Mouse (Mus musculus): ENCODE results near the gene Veph1. TPM values are rescaled to one million over a fixed set of nuclear protein-coding genes. Genes with fewer than 3 reads are reported as not detected.
"Not testable (repeated sequence)": the region's sequence is repeated elsewhere in the genome, so short reads cannot be mapped to it uniquely, and the experiment has no call there.

Gene Veph1
- polyA plus RNA-seq (2015; fragmentation: Nextera tagmentation; extraction: Ambion mirVana): 0.03 TPM in 1 of 2 replicates, not detected in the other

DNA sequence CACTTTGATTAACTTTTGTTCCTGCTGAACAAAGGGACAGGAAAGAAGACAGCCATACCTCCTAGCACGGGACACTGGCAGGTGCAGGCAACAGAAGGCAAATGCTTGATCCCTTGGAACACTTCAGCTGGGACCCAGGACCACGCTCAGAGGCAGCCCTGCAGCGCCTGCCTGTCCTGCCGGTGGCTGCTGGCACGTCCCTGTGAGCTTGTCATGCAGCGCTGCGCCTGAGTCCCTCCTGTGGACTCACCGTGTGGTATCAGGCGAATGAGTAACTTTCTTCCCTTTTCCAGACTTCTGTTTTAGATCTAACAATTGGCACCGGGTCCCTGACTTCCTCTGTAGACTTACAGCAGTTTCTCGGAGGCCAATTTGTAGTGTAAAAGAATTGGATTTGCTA lies at the start of gene Veph1:
TSS of gene Veph1 (minus strand) at position 293 of the 400 bp plus-strand sequence.
- no peak for DNase-seq (ENCODE audit: low spot score)

DNA sequence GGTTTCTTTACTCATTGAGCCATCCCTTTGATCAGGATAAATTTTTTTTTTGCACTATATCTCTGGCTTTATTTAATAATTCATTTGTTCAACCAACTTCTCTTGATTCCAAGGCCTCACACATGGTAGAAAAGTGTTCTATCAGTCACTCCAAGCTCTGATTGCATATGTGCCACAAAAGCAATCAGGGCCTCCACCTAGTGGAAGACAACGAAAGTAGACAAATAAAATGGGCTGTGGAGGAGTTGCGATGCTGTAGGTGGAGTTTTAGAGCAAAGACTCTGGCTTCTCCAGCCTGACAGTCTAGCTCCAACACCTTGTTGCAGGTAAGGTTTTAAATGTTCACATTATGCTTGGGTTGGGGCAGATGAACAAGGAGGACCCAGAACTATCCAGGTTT lies 44.1 kb upstream of the Veph1 start:
- DNase-seq (ENCODE audit: low spot score): no peak

DNA sequence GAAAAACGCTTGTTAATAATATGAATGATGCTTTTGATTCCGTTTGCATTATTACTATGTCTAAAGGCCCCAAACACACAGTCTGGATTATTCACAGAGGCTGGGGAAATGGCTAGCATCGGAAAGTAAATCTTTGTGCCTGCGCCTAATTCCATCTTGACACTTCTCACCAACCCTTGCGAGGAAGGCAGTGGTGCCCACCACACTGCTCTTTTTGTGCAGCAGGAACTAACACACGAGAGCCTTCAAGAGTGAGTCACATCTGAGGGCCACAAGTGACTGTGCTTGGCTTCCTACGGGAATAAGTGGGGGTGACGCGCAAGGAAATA lies 35.7 kb upstream of the Veph1 start:
- no peak for DNase-seq (ENCODE audit: low spot score)

DNA sequence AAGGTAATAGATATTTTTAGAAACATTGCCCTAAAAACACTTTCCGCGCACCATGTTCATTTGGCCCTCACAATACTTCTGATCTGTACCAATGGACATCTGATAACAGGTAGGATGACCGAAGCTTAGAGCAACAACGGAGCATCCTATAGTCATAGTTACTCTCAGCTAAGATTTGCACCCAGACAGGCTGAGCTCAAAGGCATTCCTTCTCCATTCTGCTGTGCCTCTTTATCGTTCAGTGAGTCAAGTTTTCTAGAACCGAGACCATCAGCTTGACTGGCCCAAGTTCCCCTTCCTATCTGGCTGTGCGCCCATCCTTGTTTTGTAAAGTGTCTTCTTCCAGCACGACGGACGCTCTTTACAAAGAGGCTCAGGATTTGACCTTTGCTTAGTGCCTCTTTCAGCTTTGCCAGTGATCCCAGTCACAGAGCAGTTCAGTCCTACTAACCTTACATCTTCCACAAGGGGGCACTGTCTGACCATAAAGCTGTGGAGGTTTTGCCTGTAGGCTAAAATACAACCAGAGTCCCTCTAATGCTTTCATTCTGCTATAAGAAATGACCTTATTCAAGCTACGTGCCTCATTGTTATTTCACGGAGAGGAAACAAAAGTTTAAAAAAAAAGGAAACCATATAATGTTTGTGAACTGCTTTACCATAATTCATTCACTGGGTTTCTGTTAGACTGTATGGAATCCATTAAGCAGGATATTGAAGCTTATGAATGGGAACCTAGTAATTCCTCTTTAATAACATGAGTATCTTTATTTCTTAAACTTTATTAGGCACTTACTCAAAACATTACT lies 35.2 kb upstream of the Veph1 start:
- DNase-seq (ENCODE audit: low spot score): peak; percentile 14

DNA sequence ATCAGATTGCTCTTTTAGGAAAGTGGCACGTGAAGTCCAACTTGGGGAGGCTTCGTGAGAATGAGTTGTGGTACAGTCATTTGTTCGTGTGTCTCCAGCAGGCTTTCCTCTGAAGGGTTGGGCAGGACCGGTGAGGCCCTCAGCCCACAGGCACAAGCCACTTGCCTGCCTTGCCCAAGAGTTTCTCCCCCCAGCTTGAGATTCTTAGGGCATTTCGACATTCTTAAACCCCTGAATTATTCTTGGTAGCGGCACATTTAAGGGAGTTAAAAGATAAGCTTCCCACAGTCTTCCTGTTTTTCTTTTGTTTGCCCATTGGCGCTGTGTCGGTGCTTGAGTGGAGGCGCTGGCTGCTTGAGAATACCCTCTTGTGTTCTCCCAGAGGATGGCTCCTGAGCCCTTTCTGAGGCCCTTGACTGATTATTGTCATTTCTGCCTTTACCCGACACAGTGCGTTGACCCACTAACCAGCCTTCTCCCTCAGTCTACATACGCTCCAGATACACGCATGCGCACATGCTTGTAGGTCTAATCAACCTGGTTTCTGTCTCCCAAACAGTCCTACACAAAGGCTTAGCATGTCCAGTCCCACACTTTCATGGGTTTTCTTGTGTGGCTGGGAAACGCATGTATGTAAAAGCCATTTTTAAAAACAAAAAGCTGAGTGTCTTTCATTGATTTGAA lies 34.4 kb upstream of the Veph1 start:
- DNase-seq (ENCODE audit: low spot score): no peak

DNA sequence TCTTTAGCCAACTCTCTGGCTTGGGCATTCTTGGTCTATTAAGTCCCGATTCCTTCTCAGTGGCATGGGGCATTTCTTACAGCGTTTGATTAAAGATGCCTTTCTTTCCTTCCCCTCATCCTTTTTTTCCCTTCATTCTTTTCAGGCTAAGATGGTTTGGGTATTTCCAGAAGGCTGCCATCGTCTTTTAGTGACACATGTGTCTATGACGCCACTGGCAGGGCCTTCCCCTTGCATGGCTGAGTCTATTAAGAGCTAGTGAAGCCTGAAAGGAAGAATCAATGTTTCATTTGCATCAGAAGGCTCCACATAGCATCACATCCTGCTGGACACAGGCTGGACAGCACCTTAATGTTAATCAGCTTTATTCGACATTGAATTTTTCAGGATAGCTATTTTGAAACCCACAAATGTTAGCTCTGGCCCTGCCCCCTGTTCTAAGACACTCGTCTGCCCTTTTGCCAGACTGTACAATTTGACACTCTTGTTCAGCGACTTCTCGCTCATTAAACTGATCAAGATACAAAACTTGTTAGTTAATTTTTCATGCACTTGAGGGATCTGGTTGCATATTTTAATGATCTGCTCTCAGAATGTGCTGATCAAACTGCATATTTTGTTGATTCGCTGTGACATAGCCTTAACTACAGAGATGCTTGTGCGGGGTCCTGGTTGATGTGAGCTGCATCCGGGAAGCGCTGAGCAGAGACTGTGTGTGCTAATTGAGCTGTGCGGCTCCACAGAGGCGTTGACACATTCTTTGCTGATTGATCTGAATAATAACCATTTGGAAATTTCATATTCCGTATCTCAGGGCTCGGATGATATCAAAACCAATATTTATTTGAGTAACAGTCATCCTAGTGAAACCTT lies 29.6 kb upstream of the Veph1 start:
- DNase-seq (ENCODE audit: low spot score): no peak

DNA sequence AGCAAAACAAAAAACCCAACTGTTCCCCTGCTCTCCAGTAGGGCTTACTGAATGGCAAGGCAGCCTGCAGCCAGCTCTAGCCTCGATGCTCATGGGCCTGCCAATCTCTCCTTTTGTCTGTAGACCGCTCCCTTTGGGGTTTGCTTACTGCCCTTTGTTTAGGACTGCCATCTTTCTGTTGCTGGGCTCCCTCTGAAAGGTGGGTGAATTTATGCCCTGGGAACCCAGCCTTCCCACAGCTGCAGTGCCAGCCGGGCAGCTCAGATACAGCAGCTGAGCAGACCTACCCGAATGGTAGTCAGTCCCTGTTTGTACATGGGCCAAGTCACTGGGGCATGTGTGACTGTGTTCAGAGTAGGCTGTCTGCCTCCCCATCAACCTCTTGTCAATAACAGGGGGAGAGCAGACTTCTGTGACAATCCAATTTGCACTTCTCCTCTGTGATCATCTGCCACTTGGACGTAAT lies 28.9 kb upstream of the Veph1 start:
- DNase-seq (ENCODE audit: low spot score): no peak

DNA sequence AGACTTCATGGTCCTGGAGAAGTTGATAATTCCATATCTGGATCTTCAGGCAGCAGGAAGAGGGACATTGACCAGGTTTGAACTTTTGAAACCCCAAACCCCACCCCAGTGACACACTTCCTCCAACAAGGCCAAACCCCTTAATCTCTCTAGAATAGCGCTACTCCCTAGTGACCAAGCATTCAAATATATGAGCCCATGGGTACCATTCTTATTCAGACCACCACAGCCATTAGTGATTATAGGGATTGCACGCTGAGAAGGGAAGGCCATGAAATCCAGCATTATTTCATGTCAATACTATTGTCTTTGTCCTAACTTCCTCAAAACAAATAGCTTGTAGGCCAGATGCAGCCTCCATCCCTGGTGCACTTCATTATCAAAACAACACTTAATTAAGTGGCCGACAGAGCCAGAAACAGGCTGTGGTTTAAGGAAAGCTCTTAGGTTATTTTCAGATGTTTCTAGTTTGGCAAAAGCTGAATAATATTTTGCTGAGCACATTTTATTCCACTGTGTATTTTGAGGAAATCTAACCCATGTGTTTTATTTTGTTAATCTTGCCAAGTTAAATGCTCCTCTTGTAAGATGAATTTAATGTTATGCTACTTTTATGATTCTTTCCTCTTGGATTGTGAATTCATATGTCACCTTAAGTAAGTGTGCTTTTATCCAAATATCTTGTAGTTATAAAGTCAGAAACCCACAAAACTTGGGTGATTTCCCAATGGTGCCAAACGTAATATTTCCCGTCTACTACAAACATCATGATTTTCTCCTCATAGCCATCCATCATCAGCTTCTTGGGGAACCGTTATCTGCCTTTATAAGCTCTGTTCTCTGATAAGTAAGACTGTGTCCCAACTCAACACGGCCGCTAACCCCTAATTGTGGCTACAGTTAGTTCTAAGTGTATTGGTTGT lies 18.4 kb upstream of the Veph1 start:
- DNase-seq (ENCODE audit: low spot score): no peak

DNA sequence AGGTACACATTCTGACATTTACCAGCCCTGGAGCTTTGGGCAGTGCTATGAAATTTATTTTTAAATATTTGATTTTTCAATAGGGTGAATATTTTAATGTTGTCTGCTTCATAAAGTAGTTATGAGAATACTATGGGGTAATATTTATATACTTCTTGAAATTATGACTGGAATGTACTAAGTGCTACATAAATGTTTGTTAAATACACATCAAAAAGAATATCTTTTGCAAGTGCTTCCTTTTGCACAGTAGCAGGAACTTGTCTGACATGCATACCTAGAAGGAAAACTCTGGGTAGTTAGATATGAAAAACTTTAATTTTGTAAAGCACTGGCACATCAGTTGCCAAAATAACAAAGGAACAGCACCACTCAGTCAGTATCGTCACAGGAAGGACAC lies 13.9 kb upstream of the Veph1 start:
- DNase-seq (ENCODE audit: low spot score): no peak

DNA sequence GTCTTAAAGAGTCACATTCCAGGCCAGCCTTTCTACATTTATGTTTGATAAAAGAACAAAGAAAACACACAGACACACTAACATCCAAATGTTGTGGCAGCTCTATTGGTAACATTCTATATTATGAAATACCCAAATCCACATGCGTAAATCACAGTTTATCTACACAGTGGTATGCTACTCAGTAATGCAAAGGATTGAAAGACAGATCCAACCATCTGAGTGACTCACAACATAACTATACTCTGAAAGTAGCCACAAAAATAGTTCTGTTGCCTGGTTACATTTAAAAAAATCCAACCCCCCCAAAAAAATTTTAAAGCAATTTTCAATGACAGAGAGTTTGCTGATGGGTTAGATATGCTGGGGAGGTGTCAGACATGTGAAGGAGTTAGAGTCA lies 12.9 kb upstream of the Veph1 start:
- DNase-seq (ENCODE audit: low spot score): no peak

DNA sequence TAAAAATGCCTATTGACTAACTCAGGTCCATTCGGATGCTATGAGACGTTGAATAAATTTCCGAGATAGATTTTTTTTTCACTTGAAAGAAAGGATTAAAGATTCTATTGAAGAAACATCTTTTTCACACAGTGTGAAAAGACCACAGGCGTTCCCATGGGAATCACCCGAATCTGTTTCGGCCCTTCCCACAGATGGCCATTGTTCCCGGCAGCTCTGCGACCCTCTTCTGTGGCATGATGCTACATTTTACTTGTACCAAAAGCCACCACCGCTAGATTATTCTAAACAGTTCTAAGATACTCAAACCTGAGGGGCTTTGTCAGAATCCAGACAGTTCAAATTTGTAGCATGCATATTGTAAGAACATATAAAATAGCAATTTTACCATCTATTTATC lies 1.4 kb downstream of the Veph1 start:
- no peak for DNase-seq (ENCODE audit: low spot score)

DNA sequence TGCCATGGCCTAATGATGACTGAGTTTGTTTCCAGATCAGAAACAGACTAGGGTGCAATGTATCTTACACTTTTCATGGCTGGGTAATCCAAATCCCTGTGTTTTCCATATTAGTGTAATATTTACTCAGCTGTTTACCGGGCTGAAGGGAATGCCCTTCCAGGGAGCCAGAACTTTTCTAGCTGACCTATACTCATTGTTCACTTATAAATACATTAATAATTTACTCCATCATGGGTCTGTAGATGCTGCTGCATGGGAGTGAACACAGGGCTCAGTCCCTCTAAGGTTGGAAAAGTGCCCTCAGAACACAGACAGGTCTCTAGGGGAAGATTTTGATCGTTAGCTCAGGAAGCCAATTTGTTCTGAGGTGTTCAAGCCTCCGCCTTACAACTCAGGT lies 1.9 kb downstream of the Veph1 start:
- no peak for DNase-seq (ENCODE audit: low spot score)

DNA sequence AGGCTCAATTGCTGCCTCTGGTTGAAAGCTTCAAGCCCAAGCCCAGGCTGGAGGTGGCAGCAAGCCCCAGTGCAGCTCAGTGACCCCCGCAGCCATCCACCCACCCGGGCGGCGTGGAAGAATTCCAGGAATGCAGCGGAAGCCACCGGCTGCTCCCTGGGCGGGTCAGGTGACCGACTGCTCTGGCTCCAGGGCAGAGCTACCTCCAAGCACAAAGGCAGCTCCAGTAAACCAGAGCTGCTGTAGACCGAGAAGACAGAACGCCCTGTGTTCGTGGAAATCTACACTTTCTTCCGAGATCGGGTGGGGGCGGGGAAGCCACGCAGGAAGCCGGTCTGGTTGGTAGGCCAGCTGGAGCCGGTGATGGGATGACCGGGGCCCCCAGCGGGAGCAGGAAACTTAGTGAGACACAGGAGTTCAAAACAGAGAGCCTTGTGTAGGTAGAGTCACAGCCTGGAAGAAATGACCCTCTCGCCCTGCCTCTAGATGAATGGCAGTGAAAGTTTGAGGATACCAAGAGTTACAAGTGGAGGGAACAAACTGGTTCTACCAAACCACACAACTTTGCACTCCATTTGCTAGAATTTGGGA lies 4.2 kb downstream of the Veph1 start:
- DNase-seq (ENCODE audit: low spot score): no peak

DNA sequence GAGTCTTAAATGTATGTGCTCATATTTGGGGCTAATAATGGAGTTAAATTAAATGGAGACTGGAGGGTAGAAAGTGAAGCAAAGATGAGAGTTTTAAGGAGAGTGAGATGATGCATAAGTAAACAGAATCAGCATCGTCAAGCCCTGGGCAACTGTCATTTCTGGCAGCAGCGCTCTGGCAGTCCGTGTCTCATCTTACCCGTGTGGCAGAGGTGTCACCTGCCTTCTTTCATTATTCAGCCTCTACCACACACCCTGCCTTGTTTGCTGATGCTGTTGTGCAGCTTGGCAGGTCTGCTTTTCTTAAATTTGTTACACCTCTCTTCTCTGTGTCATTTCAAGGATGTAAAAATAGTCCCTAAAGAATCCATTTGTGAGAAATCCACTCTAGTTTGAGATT lies 33.4 kb downstream of the Veph1 start:
- DNase-seq (ENCODE audit: low spot score): no peak

DNA sequence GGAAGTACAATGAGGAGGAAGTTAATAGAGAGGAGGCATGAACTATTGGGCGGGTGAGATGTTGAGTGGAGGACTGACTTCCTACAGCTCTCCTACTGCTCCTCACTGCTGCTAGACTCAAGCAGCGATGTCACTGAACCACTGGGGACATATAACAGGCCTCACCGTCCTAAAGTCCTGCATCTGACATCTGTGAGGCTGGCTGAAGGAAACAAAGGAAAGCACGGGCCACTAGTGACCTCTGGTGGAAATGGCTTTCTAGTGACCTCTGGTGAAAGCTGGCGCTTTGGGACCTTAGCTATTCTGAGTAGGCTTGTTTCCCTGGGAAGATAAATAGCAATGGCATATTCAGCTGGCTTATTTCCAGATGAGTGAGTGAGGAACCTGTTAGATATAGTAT lies 34.3 kb downstream of the Veph1 start:
- DNase-seq (ENCODE audit: low spot score): no peak

DNA sequence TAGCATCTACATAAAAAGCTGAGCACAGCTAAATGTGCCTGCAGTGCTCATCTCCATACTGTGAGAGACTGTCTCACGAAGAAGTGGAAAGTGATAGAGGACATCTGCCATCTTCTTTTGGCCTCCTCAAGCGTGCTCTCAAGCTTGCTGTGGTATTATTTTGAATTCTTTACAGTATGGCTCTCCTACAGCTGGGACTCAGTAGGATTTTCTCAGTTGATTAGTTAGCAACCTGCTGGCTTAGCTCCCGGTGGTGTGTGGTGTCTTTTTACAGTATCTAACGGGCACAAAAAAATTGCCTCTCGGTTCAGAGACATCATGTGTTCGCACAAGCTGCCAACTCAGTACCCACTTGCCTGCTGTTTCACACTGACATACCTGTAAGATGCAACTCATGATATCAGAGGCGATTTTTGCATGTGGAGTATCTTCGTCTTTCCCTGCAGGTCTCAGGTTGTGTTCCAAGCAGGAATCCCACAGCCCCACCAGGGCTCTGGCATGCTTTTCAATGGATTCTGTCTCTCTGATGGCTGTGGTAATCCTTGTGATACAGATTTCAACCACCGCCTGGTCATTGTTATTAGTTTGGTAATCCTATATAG lies 42.0 kb downstream of the Veph1 start:
- no peak for DNase-seq (ENCODE audit: low spot score)

DNA sequence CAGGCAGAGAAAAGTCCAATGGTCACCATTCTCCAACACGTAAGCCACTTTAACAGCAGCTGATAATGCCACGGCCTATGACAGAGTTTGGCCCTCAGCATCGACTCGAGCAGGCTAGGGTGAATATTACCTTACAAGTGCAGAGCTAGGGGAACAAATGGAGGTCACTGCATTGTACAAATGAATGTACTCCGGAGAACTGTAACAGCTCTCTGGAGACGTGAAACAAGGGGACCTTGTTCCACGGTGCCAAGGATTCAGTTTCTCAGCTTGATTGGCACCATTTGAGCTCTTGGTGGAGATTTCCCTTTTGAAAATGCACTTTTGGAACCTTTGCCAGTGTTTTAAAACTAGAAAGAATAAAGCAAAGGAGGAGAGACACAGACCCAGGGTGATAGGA lies 44.8 kb downstream of the Veph1 start:
- DNase-seq (ENCODE audit: low spot score): no peak

DNA sequence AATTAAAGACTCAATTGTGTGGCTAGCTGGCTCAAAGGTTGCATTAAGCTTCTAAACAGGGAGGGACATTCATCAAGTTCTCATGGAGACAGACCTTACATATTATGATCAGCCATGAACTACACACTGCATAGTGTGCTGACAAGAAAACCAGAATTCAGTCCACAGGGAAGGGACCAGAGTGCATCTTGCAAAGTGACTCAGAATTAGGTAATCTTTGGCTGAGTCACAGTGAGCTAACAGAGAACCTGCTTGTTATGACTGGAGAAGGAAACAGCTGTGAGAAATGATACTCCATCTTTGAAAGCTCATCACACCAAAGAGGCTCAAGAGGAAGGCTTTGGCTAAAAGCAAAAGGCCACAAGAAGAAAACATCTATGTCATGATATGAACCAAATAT lies 56.2 kb downstream of the Veph1 start:
- DNase-seq (ENCODE audit: low spot score): no peak

DNA sequence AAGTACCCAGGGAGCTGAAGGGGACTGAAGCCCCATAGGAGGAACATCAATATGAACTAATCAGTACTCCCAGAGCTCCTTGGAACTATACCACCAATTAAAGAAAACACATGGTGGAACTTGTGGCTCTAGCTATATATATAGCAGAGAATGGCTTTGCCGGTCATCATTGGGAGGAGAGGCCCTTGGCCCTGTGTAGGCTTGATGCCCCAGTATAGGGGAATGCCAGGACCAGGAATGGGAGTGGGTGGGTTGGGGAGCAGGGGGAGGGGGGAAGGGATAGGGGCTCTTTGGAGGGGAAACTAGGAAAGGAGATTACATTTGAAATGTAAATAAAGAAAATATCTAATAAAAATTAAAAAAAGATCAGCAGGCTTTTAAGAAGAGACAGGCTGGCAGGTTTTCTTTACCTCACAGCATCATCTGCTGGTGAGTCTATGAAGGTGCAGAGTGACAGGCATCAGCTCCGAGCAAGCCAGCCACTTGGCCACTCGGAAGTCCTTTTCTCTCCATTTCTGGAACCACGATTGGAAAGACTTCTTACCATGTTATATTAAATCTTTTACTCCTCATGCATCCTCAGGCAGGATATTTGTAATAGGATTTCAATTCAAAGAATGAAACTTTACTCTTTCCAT lies 60.3 kb downstream of the Veph1 start:
- DNase-seq (ENCODE audit: low spot score): not testable (repeated sequence)

Data from thymus, postnatal 0 days (tissue).